Mouse (Mus musculus): ENCODE results near the gene Spp2. TPM values are rescaled to one million over a fixed set of nuclear protein-coding genes. Genes with fewer than 3 reads are reported as not detected.
A peak's percentile ranks its signal among the peaks of the same experiment; 100 is the strongest.

Spp2 gene
- polyA plus RNA-seq, 1 experiment from 2014 or later = 531 TPM

DNA sequence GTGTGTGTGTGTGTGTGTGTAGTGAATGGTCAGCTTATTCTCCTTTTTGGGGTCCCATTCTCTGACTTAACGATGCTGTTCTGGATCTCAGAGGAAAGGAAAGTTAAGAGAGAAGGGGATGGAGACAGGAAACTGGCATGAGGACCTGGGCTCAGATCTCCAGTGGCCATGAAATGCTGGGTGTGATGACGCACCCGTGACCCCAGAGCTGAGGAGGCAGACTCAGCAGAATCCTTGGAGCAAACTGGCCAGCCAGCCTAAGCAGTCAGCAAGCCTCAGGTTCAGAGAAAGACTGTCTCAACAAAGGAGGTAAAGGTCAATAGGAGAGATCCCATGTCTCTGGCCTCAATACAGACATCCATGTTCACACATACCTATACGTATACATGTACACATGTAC is 63.0 kb downstream of the Spp2 start:
- H3K36me3 ChIP-seq (ENCODE audit: insufficient read depth, low read length) = no peaks in the 10 kb centered on the region
- no peak overlapping the region for H3K9ac ChIP-seq (ENCODE audit: low read depth, low read length)
- DNase-seq (ENCODE audit: low spot score) (no peak), ATAC-seq (replicated peaks; ENCODE audit: low FRiP score, low read depth) (no peak)
- no peaks in the 10 kb centered on the region for H3K27me3 ChIP-seq (ENCODE audit: insufficient read depth, low read length)
- 85% methylated on average over 4 of the region's 4 CpGs for WGBS
- no peak for TF ChIP-seq CTCF (IDR thresholded peaks at IDR 0.05; ENCODE audit: low read depth)
- H3K4me1 ChIP-seq (replicated peaks; ENCODE audit: insufficient read depth, low read length) = peaks cover 7% of the 10 kb centered on the region; the same call in 1 of the 2 replicates
- H3K4me3 ChIP-seq (replicated peaks; ENCODE audit: low read depth, low read length) = no peak overlapping the region
- no peak overlapping the region for H3K4me2 ChIP-seq (ENCODE audit: low read length)
- no peak overlapping the region for H3K27ac ChIP-seq
- H3K9me3 ChIP-seq (replicated peaks; ENCODE audit: low read length) = no peaks in the 10 kb centered on the region

DNA sequence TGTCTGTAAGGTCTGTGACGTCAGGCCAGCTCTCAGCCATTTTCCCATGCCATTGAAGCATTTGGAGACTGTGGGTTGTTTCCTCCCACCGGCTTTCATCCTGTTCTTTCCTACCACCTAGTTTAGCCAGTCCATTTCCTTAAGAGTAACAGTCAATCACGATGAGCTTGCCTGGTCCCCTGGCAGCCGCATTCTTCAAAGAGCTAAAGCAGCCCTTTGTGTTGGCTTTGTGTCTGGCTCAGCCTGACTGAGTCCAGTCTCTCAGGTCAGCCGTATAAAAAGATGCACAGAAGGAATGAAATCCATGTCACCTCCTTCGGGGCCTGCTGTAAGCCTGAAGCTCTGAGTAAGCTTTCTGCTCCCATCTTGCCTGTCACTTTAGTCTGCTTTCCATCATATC is 65.5 kb downstream of the Spp2 start:
- Histone ChIP-seq H3K27me3 (ENCODE audit: insufficient read depth, low read length) (no peaks in the 10 kb centered on the region), H3K9me3 (replicated peaks; ENCODE audit: low read length) (no peaks in the 10 kb centered on the region), H3K9ac (ENCODE audit: low read depth, low read length) (no peak overlapping the region), H3K36me3 (ENCODE audit: insufficient read depth, low read length) (no peaks in the 10 kb centered on the region), H3K4me3 (replicated peaks; ENCODE audit: low read depth, low read length) (no peak overlapping the region), H3K27ac (no peak overlapping the region), H3K4me1 (replicated peaks; ENCODE audit: insufficient read depth, low read length) (peaks cover 30% of the 10 kb centered on the region; the same call in 1 of the 2 replicates), H3K4me2 (ENCODE audit: low read length) (no peak overlapping the region)
- ATAC-seq (replicated peaks; ENCODE audit: low FRiP score, low read depth) (no peak), DNase-seq (ENCODE audit: low spot score) (no peak)
- no peak for TF ChIP-seq CTCF (IDR thresholded peaks at IDR 0.05; ENCODE audit: low read depth)
- WGBS = 39% methylated on average over 6 of the region's 6 CpGs

DNA sequence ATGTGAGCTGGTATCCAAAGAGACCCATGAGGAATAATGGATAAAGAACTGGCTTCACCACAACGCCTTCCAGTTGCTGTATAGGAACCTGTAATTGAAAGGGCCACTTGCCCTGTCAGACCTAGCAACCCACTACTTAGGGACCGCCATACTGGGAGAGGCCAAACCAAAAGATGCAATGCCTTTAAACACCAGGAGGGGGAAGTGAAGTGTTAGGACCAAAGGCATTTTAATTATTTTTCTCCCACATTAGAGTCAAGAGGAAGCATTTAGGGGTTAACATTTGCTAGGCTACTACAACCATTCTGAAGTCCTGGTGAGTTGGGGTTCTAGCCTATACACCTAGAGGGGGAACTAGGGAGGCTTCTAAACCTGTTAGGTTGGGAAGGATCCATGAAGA is 67.1 kb downstream of the Spp2 start:
- H3K4me3 ChIP-seq (replicated peaks; ENCODE audit: low read depth, low read length) = no peak overlapping the region
- peak; percentile 69 for TF ChIP-seq CTCF (IDR thresholded peaks at IDR 0.05; ENCODE audit: low read depth)
- H3K4me1 ChIP-seq (replicated peaks; ENCODE audit: insufficient read depth, low read length) = peaks cover 32% of the 10 kb centered on the region; the same call in 1 of the 2 replicates
- ATAC-seq (replicated peaks; ENCODE audit: low FRiP score, low read depth) = no peak
- H3K9ac ChIP-seq (ENCODE audit: low read depth, low read length) = no peak overlapping the region
- H3K27me3 ChIP-seq (ENCODE audit: insufficient read depth, low read length) = no peaks in the 10 kb centered on the region
- H3K4me2 ChIP-seq (ENCODE audit: low read length) = no peak overlapping the region
- 72% methylated on average over 2 of the region's 2 CpGs for WGBS
- H3K27ac ChIP-seq = peak overlapping the region; percentile 89
- DNase-seq (ENCODE audit: low spot score) = peak; percentile 62
- no peaks in the 10 kb centered on the region for H3K9me3 ChIP-seq (replicated peaks; ENCODE audit: low read length)
- no peaks in the 10 kb centered on the region for H3K36me3 ChIP-seq (ENCODE audit: insufficient read depth, low read length)

DNA sequence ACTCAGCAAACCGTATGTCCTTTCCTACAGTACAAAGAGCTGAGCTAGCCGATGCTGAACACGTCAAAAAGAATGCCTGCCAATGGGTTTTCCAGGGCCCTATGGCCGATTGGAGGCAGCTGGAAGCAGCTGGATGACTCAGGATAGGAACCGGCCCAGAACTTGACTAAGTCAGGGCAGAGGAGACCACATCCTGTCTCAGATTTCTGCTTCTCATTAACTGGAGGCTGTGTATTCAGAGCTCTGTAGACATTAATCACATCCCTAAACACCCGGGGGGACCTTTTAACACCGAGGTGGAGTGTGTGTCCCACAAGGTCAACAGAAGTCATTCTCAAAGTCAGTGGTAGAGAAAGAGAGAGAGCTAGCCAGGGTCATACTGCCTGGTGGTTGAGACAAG is 67.8 kb downstream of the Spp2 start:
- DNase-seq (ENCODE audit: low spot score) = peak; percentile 92
- 2% methylated on average over 7 of the region's 7 CpGs for WGBS
- peak; percentile 74 for ATAC-seq (replicated peaks; ENCODE audit: low FRiP score, low read depth)
- H3K4me1 ChIP-seq (replicated peaks; ENCODE audit: insufficient read depth, low read length) = peaks cover 32% of the 10 kb centered on the region; the same call in 1 of the 2 replicates
- H3K9me3 ChIP-seq (replicated peaks; ENCODE audit: low read length) = no peaks in the 10 kb centered on the region
- no peaks in the 10 kb centered on the region for H3K27me3 ChIP-seq (ENCODE audit: insufficient read depth, low read length)
- no peak overlapping the region for H3K4me3 ChIP-seq (replicated peaks; ENCODE audit: low read depth, low read length)
- TF ChIP-seq CTCF (IDR thresholded peaks at IDR 0.05; ENCODE audit: low read depth) = no peak
- H3K4me2 ChIP-seq (ENCODE audit: low read length) = no peak overlapping the region
- H3K9ac ChIP-seq (ENCODE audit: low read depth, low read length) = no peak overlapping the region
- H3K36me3 ChIP-seq (ENCODE audit: insufficient read depth, low read length) = no peaks in the 10 kb centered on the region
- peak overlapping the region; percentile 89 for H3K27ac ChIP-seq

DNA sequence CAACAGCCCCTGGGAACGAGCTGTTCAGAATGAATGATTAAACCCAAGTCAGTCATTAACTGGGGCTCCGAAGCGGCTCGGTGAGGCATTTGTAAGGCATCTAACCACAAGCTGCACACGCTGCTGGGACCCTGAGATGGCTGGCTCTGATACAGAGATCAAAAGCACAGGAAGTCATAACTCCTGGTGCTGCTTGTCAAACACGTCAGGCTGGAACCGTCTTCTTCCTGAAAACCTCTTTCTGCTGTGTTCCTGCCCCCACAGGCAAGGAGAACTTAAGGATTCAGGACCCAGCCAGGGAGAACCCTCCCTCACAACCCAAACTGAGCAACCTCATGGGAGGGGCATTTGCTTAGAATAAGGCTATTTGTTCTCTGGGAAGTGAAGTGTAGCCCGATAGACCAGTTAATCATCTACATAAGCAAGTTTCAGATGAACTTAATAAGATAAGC is 68.8 kb downstream of the Spp2 start:
- H3K36me3 ChIP-seq (ENCODE audit: insufficient read depth, low read length) = no peaks in the 10 kb centered on the region
- no peak; the same call in 1 of the 2 replicates for TF ChIP-seq CTCF (IDR thresholded peaks at IDR 0.05; ENCODE audit: low read depth)
- no peaks in the 10 kb centered on the region for H3K9me3 ChIP-seq (replicated peaks; ENCODE audit: low read length)
- 4% methylated on average over 8 of the region's 8 CpGs for WGBS
- DNase-seq (ENCODE audit: low spot score) = peak; percentile 89
- H3K4me1 ChIP-seq (replicated peaks; ENCODE audit: insufficient read depth, low read length) = peaks cover 32% of the 10 kb centered on the region; the same call in 1 of the 2 replicates
- no peaks in the 10 kb centered on the region for H3K27me3 ChIP-seq (ENCODE audit: insufficient read depth, low read length)
- peak; percentile 89 for ATAC-seq (replicated peaks; ENCODE audit: low FRiP score, low read depth)
- H3K4me3 ChIP-seq (replicated peaks; ENCODE audit: low read depth, low read length) = no peak overlapping the region
- H3K9ac ChIP-seq (ENCODE audit: low read depth, low read length) = no peak overlapping the region
- H3K4me2 ChIP-seq (ENCODE audit: low read length) = no peak overlapping the region
- H3K27ac ChIP-seq = peak overlapping the region; percentile 89

Other genes starting within 250 kb of the Spp2 start
- 0.06 TPM in 1 of 2 replicates, not detected in the other for gene Ugt1a5, start 240.9 kb upstream of the Spp2 start, polyA plus RNA-seq (2015; fragmentation: Nextera tagmentation; extraction: Ambion mirVana)
- gene Ugt1a2, start 206.4 kb upstream of the Spp2 start, polyA plus RNA-seq (2015; fragmentation: Nextera tagmentation; extraction: Ambion mirVana) = 176 and 217 TPM in 2 replicates
- gene Dnajb3, start 201.2 kb upstream of the Spp2 start, polyA plus RNA-seq (2015; fragmentation: Nextera tagmentation; extraction: Ambion mirVana) = 11.7 and 13.6 TPM in 2 replicates
- gene Ugt1a1, start 195.0 kb upstream of the Spp2 start, polyA plus RNA-seq (2015; fragmentation: Nextera tagmentation; extraction: Ambion mirVana) = 4.8 and 6.2 TPM in 2 replicates
- gene Mroh2a, start 180.0 kb upstream of the Spp2 start, polyA plus RNA-seq (2015; fragmentation: Nextera tagmentation; extraction: Ambion mirVana) = 0.60 and 0.66 TPM in 2 replicates
- 56.3 and 62.7 TPM in 2 replicates for gene Hjurp, start 129.3 kb upstream of the Spp2 start, polyA plus RNA-seq (2015; fragmentation: Nextera tagmentation; extraction: Ambion mirVana)
- not detected in 2 replicates for gene Trpm8, start 129.3 kb upstream of the Spp2 start, polyA plus RNA-seq (2015; fragmentation: Nextera tagmentation; extraction: Ambion mirVana)
- gene Glrp1, start 103.1 kb downstream of the Spp2 start, polyA plus RNA-seq (2015; fragmentation: Nextera tagmentation; extraction: Ambion mirVana) = 0.09 TPM in 1 of 2 replicates, not detected in the other

Measured in kidney, postnatal 0 days (tissue).